Mouse (Mus musculus) c-Kit-negative CD71-positive TER-119-positive erythroid progenitor cells, embryonic 14.5 days (primary cell): ENCODE results near the gene Acads.
"Not testable (repeated sequence)": the region's sequence is repeated elsewhere in the genome, so short reads cannot be mapped to it uniquely, and the experiment has no call there.

Experiments
- DNase-seq: peaks from one replicate; pipeline ENCODE4 v3.0.0-alpha.2; 2013; ENCODE audit warnings: low read depth, low spot score

The Acads gene

DNA sequence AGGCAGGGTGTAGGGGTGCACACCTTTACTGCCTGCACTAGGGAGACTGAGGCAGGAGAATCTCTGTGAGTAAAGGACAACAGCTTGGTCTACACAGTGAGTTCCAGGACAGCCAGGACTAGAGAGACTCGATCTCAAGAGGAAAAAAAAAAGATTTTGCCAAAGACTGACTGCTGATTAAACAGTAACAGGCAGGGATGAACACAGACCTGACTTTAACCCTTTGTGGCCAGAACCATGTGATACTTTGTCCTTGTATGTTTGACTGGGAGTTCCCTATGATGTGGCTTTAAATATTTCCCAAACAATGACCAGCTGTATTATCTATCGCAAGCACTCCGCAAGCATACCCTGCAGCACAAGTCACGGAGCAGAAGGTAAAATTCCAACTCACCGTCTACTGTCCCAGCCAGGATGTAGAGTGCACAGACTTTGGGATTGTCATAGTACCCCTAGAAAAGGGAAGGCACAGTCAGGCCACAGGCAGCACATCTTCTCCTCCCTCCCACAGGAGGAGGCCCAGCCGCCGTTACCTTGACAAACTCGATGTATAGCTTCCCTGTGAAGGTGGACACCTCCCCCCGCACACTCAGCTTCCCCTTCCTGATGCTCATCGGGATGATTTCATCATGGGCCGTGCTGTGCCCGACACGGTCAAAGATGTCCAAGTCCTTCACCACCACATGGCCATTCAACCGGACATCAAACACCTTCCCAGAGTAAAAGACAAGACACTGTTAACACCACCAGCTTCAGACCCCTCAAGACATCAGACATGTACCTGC lies 30.7 kb upstream of the Acads start:
- DNase-seq: no peak

DNA sequence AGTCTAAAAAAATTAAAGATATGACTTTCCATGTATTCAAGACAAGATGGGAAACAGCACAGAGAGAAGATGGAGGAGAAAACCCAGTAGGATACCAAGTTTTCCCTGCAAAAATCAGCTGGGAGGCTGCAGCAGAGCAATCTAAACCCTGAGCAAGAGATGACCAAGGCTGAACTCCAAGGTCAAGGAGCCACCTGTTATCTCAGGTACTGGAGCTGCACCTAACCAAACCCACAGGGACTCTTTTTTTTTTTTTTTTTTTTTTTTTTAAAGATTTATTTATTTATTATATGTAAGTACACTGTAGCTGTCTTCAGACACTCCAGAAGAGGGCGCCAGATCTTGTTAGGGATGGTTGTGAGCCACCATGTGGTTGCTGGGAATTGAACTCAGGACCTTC lies 29.7 kb upstream of the Acads start:
- not testable (repeated sequence) for DNase-seq

DNA sequence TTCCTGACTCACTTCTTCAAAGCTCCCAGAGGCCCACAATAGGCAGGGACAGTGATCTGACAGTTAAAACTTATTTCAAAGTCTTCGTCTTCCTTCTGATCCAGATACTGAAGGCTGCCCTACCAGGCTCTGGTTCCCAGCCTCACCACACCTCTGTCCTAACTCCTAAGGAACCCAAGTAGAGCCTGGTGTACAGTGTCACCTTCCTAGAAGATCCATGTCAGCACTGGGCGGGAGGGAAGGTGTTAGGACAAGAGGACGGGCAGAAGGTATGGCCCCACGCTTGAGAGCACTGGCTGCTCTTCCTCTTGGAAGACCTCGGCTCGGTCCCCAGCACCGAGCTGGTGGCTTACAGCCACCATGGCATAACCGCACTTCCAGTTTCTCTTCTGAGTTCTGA lies 29.2 kb upstream of the Acads start:
- DNase-seq: no peak

DNA sequence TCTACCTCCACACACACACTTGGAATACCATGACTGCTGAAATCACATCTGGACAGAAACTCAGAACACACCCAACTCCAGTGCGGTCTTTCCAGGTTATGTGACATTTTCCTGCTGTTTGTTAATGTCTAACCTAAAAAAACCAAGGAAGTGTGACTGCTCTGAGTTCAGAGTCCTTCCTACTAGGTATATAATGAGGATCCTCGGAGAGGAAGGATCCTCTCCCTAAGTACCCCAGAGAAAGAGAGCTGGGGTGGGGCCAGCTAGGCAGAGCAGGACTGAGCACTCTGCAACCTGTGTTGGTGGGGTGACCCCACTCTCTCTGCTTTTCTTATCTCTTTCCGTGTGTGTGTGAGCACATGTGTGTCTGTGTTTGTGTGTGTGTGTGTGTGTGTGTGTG lies 28.2 kb upstream of the Acads start:
- DNase-seq: no peak

DNA sequence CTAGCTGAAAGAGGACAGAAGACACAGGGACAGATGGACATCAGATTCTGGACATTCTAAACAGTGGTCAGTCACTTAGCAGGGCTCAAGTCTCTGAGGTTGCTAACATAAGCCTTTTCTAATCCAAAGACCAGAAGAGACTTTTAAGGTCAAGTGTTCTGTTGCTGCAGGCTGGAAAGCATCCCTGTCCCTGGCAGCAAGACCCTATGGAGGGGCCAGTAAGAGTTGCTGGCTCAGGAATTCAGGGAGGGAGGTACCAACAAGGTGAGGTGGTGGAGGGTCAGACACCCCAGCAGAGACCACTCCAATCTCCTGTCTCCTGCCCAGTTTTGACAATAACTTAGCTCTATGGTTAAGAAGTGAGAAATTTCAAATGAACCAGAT lies 27.6 kb upstream of the Acads start:
- no peak for DNase-seq

DNA sequence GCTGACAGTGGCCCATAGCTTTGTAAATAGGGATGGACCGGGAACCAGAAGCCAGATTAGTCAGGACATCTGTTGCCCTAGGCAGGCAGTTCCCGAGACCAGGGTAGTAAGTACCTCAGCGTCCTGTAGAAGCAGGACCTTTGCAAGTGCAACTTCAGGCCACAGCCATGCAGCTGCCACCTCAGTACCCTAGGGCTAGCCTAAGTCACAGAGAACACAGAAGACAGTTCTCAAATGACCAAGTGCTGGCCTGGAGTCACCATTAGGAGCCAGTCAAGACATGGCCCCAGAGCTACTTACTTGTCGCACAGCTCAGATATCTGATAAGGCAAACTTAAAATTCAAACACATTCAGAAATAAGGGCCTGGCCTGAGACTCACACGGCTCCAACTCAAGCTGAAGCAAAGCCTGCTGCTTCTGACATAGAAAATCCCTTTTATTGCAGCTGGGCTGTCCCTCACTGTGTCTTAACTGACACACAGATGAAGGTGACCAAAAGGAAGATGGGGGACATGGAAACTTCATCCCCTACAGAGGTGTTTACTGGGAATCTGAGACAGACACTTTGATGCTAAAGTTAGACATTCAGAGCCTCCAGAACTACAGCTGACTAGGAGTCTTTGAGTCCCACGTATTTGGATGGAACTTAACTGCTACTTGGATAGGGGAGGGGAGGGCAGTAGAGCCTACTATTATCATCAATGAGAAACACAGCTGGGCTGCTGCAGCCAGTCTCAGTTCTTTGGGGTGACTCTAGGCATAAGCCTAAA lies 27.0 kb upstream of the Acads start:
- DNase-seq: no peak

DNA sequence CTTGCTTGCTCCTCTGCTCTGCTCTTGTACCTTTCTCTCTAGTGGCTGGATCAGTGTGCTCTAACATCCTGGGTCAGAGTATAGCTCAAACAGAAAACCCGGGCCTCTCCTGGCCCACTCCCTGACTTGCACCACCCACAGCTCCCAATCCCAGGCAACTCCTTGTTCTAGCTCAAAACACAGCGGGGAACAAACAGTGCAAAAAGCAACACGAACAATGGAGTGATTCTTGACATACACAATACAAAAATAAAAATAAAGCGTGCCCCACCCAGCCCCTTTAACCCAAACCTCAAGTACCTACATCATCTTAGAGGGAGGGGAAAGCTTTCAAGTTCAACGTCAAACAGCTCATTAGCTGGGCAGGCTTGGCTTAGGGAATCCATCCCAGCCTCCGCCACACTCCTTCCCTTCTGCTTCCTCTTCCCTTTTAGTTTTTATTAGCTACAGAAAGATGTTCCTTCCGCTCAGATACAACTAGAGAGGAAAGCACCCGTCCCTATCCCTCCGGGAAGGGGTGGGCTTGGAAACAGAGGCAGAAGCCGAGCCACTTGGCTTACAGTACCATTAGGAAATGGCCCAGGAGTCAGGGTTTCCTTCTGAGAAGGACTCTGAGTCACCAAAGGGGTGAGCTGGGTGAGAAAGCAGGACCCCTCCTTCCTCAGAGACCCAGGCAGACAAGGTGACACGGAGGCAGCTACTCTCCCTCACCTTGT lies 26.3 kb upstream of the Acads start:
- DNase-seq: no peak

DNA sequence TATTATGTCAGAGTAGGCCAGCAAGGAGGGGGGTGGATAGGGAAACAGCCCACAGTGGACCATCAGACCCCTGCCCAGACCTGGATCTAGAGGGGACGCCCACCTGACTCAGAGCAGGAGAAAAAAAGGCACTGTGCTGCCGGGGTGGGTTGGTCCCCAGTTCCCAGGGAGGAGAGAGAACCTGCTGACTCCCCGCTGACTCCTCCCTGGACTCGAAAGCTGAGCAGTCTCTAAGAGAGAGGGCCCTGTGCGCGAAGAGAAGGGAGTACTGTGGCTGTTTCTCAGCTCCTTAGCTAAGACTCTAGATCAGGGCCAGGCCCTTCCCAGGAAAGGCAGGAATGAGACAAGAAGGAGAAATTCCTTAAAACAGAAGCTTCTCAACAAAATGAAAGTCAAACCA lies 25.3 kb upstream of the Acads start:
- DNase-seq: no peak

DNA sequence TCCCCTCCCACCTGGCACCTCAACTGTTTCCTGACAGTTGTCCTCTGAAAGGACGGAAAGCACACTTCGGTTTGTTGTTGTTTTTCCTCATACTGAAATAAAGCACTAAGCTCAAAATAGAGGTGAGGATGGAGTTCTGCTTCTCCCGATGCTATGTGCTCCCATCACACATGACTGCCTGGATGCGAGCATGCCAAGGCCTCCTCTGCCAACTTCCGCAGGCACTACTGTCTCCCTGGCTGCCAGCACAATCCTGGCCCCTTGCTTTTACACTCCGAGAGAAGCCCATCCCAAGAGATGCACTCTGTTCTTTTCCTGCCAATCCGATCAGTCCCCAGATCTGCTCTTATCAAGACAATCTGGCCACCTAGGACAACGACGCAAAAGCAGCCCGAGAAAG lies 24.4 kb upstream of the Acads start:
- DNase-seq: no peak

DNA sequence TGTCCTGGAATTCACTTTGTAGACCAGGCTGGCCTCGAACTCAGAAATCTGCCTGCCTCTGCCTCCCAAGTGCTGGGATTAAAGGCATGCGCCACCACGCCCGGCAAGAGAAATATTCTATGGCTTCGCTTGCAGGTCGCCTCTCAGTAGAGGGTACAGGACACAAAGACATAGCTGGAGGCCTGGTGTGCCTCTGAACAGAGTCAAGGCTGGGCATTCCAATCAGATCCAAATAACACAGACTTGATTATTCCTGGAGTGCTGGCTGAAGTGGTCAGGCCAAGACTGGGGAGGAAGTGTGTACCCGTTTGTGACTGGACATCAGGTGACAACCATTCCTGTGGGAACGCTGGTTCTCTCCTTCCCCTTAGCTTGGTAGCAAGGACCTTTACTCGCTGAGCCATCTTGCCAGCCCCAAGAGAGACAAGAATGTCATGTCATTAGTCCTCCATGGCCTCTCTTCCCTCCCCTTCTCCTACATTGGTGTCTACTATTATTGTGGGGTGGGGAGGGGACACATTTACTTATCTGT lies 23.1 kb upstream of the Acads start:
- no peak for DNase-seq

DNA sequence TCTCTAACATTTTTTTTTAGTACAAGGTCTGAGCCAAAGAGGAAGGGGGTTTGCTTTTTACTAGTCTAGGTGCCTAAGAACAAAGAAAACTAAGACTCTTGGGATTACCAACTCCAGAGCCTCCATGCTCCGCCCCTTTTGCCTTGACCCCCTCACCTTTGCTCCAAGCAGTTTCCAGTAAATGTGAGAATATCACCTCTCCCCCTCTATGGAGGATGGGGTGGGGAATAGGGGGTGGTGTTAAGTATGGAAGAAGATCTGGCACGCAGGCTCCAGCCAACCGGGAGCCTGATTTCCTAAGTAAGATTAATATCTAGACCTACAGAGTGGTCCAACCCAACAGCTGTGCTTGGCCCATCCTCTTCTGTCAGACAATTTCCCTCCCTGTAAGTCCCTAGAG lies 21.6 kb upstream of the Acads start:
- DNase-seq: no peak

DNA sequence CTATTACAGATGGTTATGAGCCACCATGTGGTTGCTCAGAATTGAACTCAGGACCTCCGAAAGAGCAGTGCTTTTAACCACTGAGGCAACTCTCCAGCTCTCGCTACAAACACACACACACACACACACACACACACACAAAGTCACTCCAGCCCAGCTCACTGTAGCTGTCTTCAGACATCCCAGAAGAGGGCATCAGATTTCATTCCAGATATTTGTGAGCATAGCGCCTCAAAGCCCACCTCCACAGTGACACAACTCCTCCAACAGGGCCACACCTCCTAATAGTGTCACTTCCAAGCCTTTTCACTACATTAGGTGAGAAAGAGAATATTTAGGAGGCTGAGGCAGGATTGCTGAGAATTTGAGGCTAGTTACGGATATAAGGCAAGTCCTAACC lies 20.0 kb upstream of the Acads start:
- no peak for DNase-seq

DNA sequence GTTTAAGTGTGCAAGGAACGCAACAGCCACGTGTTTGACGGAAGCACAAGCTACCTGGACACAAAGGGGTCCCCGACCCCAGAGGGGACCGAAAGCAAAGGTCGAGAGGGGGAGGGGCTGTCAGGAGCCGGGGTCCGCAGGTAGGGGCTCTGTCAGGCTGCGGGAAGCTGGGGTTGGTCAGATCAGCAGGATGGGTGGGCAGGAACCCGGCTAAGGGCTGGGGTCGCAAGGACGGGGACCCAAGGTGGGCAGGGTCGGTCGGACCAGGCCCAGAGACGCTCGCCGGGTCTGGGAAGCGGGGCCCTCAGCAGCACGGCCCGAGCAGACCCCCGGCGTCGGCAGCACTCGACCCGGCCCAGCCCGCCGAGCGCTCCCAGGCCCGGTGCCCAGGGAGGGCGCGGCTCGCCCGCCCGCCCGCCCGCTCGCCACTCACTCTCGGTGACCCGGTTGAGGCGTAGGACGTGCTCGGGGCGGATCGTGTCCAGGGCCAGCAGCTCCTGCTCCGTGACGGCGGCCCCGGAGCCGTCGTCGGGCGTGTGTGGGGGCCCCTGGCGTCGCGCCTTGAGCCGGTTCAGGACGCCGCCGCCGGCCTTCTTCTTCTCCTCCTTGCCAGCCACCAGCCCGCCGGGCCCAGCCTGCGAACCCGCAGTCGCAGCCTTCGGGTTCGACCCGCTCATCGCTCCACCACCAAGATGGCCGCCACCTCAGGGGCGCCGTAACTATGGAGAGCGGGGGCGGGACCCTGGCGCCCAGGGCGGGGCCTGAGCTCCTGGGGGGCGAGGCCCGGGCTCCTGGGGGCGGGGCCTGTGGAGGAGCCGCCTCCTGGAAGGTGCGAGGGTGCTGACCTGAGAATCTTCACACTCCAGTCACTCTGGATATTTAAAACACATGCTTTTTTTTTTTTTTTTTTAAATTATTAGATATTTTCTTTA lies 15.4 kb upstream of the Acads start, which contains the start of gene Unc119b:
Unc119b (minus strand) TSS at position 742 of the 932 bp plus-strand sequence.
- peak; percentile 77 for DNase-seq

DNA sequence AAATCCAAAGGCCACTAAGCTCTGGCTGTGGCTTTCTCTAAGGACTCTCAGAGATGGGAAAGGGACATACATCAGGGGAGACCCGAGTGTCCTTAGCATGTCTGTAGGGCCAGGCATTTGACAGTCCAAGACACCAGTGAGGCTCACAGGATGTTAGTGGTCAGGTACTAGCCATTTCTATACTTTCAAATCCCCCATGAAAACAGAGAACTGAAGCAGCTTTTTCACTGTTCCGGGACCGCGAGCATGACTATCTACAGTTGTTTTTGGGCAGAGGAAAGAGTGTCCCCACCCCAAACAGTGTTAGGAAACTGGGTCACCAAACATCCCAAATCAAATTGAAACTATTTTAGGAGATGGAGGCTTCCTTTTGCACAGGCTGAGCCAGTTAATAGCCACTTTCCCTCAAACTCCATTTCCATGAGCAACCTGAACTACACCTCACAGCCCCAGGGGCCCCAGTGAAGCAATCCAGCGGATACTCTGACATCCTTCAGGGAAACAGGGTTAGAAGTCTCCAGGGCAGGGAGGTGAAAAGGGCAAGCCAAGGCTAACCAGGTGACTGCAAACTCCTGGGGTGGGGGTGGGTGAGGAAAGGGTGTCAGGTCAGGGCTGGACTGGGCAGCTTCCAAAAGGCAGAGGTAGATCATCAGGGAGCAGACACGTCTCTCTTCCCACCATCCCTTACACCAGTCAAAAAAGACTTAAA lies 14.4 kb upstream of the Acads start:
- DNase-seq: no peak

DNA sequence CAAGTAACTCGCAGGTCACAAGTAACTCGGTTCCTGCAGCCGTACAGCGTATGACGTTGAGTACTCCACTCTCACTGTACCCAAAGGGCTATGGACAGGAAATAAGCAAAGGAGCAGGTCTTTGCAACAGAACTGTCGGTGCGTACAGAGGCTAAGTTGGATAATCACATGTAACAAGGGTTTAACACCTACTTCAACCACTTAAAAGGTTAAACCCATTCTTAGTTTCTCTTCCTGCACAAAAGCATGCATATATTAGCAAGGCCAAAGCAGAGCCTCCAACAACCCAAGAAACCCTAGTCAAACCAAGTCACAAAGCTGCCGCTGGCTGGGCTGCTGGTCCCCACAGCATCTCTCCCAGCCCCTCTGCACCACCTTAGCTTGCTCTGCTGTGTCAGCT lies 13.3 kb upstream of the Acads start:
- no peak for DNase-seq

DNA sequence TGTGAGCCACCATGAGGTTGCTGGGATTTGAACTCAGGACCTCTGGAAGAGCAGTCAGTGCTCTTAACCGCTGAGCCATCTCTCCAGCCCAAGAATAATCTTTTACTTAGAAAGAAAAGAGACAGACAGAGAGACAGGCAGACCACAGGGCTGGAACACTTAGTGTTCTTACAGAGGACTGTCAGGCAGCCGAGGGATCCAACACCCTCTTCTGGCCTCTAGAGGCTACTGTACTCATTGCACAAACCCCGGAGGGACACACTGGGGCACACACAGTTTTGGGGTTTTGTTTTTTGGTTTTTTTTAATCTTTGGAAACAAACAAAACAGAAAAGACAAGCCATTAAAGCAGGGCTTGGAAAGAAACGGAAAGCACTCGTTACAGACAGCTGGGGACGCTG lies 10.2 kb upstream of the Acads start:
- DNase-seq: no peak

DNA sequence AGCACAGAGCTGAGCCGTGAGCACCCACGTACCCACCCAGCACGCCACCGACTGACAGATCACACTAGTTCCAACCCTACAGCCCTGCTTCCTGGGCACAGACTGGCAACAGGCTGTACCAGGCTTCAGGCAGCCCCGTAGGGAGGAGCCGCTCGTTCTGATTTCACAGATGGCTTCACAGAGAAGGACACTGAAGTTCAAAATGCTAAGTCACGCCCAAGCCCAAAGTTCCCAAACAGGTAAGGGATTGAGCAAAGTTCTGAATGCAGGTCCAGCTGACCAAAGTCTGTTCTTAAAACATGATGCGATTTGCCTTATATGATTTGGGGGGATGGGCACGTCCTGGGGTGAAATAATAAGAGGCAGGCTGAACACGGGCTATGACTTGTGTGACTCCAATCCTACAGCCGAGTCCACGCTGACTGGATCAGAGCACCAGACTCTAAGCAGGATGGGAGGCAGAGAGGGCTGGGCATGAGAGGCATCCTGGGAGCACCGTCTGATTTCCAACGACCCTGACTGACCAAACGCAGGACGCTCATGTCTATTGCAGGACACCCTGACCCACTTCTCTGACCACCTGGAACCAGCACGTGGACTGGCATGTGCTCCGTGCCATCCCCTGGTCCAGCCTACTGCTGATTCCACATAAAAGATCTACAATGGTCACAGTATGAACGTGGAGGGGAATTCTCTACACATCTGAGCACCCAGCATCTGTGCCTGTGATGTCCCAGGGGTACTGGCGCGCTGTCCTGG lies 8.5 kb upstream of the Acads start:
- DNase-seq: no peak

DNA sequence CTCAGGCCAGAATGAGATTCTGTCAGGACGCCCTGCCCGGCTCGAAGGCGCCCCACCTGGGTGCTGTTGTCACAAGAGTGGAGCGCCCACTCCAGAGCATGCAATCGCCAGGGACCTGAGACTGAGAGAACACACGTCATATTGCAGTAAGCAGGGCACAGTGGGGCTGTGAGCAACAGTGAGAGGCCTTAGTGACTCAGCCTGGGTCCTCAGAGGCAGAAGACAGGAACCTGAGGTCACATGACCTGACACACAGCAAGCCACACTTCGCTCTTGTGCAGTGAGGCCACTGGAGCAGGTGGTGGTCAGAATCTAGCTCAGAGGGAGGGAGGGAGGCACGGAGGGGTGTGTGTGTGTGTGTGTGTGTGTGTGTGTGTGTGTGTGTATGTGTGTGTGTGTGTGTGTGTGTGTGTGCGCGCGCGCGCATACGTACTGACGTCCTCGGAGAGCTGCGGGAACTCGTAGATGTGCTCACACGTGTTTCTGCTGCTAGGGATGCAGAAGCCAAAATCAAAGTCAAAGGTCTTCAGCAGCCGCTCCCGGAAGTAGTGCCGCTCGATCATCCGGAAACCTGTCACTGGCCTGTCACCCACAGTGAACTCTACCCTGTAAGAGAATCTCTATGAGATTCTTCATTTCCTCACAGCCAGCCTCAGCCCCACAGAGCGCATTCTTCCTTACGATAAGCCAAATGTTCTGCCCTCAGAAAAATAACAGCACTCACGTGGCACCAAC lies 7.6 kb upstream of the Acads start:
- DNase-seq: no peak

DNA sequence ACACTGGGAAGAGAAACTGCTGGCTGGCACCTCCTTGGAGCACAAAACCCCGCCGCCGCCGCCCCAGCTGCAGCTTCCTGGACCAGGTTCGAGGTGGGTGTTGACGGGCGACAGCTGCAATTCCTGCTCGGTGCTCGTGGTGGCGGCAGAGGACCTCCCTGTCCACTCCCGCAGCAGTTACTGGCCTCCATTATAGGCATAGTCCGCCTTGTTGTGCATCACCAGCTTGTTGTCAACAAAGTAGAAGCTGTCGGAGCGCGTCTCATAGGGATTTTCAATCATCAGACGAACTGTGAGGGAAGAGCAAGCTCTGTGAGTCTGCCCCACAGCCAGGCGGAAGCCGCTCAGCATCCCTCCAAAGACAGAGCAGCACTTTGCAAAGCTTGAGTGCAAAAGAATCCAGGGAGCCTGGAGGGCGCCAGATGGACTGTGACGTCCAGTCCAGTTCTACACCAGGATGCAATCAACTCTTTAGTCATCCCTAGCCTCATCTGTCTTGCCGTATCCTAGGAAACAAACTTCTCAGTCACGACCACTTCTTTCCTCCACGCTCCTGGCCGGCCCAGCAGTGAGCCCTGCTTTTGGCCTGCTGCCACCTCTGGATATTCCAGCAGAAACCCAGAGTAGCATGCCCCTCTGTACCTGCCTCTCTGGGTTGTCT lies 6.2 kb upstream of the Acads start:
- DNase-seq: peak; percentile 21
